Mouse (Mus musculus) WW6 (cell line): ENCODE measurements around the gene Gm37240.
"Not testable (repeated sequence)": the region's sequence is repeated elsewhere in the genome, so short reads cannot be mapped to it uniquely, and the experiment has no call there.

Source experiments
- DNase-seq: peaks from one replicate; pipeline ENCODE4 v3.0.0-alpha.2; 2013; ENCODE audit warnings: low read depth, low spot score

The Gm37240 gene

DNA sequence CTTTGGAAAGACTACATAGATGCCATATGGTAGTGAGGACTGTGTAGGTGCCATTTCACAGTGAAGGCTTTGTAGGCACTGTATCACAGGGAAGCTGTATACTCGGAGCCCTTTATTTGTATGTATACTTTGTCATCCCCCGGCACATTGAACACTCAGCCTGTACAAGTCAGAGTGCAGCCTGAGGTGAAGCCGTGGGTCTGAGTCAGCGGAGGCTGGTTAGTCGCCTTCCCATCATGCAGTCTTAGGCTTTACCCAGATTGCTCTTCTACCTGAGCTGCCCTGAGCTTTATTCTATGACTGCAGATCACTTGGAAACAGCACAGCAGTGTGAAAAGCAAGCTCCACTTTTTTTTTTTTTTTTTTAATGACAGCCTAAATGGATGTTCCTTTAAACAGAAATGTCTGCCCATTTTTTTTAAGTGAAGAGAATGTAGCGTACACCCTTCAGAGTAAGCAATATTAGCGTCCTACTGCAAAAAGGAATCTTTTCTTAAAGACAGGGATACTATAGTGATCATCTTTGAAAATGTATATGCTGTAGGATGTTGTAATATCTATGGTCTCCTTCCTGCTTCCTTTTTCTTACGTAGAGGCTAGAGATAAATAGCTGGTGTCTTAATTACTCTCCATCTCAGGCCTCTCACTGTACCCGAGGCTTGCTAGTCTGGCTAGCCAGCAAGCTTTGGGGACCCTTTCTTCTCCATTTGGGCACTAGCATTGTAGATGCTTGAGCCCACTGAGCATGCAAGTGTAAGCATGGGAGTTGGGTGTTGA is 969.2 kb downstream of the Gm37240 start:
- no peak for DNase-seq

DNA sequence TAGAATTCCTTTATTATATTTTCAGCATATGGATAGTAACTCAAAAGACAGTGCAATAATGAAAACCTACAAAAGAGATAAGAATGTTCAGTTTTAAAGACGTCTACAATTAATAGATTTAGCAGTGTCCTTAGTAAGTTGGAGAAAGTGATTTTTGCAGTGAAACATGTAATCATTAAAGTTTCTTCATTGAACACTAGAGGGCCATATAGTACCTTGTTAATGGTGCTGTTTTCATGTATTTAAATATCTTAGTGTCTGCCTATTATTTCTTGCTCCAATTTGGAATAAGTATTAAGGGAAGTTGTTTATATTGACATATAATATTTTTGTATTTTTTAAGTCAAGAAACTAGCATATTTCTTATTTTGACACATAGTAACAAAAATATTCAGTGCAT is 973.0 kb downstream of the Gm37240 start:
- no peak for DNase-seq

DNA sequence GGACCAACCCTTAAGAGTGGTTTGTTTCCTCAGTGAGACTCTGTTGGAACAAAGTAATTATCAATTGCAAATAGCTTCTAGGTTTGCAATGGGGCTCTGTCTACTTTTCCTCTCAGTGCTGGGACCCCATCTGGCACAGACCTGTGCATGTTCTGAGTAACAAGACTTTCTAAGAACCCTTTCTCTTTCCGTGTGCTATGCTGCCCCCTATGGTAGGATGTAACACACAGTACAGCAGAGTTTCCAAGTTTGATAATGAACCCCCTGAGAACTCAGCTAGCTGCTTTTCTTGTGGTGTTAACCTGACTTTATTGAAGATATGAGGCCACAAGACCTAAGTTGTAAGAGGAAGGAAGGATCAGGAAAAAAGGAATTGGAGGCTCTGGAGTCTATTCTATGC is 980.8 kb downstream of the Gm37240 start:
- DNase-seq, result no peak

DNA sequence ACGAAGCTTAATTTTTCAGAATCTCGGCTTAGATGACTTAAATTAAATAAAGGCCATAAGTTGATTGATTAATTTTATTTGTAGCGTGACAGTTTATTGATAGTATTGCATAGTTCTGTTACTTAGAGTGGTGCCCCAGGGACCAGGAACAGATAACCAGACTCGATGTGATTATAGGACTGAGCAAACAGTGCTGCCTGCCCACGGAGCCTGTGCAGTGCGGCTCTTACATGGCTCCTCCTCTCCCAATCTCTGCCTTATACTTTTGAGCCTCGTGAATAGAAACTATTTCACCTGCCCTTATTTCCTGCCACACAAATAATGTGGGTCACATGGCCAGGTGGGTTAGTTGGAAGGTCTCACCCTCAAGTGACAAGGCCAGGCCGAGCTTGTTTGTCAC is 989.4 kb downstream of the Gm37240 start:
- DNase-seq, result no peak

DNA sequence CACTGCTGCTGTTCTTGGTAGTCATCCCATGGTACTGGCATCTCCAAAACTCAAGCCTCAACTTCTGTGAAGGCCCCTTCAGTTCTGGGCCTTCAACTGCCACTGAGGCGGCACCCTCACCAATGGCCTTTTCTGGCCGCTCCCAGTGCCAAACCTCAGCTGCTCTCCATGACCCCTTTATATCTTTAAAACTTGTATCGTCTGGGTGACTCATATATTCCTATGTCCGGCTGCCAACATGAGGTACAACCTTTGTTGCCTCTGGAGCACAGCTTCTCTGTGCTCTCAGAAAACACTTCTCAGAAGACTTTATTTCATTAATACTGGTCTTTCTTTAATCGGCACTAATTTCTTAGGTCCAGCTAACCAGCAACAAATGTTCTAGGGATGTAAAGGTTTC is 996.3 kb downstream of the Gm37240 start:
- DNase-seq, result no peak

DNA sequence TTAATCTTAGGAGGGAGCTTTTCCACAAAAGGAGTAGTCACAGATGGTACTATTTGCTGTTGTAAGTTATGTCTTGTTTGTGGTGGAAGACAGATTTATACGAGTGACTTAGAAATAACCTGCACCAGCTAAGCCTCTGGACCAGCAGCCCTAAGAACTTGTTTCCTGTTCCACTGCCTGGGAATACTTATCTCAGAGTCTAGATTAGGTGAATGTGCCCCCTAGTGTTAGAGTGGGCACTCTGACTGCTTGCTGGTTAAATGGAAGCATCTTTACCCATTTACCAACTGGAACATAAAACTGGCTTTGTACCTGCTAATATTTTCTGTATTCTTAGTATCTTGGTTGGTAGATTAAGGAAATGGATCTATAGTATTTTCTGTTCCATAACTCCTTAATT is 997.7 kb downstream of the Gm37240 start:
- DNase-seq, result no peak

DNA sequence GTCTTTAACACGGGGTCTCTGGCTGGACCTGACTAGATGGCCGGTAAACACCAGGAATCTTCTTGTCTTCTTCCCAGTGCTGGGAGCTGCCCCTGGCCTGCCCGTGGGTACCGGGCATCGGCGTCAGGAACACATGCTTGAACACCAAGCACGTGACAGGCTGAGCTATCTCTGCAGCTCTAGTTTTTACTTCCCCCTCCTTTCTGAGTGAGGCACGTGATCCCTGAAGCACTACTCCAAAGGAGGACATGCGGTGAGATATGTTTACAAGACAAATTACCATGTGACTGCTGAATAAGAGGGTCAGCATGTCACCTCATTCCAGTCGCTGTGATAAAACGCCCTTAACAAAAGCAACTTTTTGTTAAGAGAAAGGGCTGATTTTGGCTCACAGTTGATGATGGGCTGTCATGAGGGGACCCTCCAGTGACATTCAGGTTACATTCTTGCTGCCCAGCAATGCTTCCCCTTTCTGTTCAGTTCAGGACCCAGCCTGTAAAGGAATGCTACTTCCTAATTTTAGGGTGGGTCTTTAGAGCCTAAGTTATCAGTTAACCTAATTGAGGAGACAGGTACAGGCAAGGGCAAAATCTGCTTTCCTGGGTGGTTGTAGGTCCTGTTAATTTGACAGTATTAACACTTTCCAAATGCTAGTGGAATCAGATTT is 1003.4 kb downstream of the Gm37240 start:
- DNase-seq, result no peak

DNA sequence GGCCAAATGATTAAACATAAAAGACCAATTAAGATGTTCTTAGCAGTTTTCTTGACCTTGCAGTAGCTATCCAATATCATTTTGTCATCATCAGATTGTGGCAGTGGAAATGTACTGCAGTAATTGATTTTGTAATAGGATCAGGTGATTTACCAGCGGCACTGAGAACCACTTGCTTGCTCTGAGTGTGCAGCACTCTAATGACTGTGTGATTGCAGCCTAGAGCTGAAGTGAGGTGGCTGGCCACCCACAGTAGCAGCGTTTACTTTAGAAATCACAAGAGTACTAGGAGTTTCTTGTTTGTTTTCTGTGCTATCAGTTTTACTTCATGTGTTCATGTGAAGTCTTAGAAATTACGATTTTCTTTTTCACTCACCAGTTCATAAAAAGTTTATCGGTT is 1011.1 kb downstream of the Gm37240 start:
- DNase-seq, result no peak

DNA sequence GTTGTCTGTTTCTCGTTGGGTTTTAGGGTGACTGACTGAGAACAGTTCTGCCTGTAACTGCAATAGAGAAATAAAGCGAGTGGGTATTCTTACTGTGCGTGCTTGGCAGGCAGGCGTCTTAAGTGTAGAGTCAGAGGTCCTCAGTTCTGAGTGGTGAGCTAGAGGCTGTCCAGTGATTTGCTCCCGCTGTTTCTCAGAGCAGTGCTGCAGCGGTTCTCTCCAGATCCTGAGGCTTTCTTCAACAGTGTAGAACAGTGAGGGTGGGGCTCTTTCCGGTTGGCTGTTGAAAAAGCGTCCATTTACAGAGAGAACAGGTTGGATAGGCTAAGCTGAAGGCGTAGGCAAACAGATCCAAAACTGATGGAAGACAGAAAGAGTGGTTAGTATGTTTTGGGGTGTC is 1012.0 kb downstream of the Gm37240 start:
- peak; percentile 5 for DNase-seq

DNA sequence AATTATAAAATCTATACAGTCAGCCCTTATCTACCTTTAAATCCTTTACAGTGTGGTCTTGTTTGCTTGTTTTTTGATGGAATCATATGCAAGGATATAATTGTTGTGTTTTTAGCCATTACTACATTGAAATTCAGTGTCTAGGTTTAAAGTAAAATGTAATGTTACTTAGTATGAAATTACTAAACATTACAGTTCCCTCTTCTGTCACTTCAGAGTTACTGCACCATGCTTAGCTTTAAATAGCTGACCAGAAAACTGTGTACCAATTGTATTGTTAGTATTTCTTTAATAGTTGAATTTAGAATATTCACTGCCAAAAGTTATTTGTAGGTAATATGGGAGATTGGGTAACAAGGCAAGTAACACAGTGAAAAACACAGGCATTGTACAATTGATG is 1017.2 kb downstream of the Gm37240 start:
- DNase-seq, result no peak

DNA sequence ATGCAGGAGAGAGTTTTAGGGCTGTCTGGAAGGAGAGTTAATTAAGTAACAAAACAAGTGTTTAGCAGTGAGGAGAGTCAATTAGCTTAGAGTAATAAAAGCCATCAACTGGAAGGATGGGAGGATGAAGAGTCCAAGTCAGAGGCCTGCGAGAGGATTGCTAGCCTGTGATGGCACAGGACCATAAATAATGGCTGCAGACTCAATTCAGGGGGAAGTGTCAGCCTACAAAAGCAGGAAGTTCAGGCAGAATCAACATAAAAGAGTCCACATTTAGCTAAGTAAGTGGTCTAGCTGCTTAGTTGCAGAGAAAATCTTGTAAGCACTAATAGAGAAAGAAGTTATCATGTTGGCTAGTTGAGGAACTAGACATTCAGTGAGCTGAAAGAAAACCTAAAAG is 1019.3 kb downstream of the Gm37240 start:
- no peak for DNase-seq

DNA sequence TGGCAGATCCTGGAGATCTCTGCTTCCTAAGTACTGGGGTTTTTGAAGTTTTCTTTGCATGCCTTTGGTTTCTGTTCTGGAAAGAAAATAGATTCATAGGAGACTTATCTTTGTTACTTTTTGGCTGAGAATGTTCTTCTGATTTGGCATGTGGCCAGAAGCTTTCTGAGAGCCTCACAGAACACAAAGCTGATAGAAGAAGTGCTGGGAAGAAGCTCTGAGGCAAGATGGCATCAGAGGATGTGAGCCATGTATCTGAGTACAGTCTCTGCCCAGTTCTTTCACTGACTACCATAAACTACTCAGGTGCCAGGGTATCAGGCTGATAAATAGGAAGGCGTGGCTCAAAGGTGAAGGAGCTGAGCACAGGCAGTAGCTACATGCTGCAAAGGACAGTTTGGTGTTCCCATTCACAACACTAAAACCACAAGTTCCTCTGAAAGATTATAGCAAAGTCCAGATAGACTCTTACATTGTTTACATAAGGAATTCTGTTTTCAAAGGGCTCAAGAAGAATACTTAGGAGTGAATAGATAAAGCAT is 1019.8 kb downstream of the Gm37240 start:
- DNase-seq, result no peak

DNA sequence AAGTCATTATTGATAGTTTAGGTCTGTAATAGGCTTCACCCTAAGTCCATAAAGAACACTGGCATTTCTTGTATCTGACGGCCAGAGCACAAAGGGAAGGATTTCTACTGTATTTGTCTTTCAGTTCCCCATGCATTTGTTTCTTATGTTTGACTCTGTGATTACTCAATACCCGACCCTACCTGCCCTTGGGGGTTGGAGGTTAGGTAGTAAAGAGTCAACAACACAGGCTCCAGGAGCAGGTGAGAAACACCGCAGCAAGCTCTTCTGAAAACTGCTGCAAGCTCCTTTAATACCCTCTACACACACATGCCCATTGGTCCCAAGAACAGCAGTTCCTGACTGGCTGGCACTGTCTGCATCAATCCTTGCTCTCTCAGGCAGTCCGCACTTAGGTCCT is 1020.5 kb downstream of the Gm37240 start:
- DNase-seq, result no peak

DNA sequence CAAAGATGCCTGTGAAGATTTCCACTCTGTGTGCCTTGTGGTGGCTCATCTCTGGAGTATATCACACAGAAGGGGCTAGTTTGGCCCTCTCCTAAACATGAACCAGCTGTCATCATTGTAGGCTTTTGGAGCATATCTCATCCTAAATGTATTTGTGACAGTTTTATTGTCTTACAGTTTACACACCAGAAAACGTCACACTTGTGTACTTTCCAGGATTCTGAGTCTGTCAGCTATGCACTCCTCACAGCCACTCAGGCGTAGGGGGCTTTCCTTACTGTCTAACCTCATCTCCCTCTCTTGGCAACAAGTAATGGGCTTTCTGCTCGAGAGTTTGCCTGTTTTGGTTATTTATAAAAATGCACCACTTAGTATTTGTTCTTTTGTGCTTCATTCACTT is 1021.6 kb downstream of the Gm37240 start:
- no peak for DNase-seq

DNA sequence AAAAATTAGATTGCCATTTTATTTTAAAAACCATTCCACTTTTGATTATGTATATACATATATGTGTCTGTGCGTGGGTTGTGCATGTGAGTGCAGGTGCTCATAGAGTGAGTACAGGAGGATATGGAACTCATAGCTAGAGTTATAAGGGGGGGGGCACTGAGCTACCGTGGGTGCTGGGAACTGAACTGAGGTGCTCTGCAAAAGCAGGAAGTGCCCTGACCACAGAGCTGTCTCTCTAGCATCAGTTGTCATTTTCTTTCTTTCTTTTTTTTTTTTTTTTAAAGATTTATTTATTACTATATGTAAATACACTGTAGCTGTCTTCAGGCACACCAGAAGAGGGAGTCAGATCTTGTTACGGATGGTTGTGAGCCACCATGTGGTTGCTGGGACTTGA is 1025.5 kb downstream of the Gm37240 start:
- not testable (repeated sequence) for DNase-seq

DNA sequence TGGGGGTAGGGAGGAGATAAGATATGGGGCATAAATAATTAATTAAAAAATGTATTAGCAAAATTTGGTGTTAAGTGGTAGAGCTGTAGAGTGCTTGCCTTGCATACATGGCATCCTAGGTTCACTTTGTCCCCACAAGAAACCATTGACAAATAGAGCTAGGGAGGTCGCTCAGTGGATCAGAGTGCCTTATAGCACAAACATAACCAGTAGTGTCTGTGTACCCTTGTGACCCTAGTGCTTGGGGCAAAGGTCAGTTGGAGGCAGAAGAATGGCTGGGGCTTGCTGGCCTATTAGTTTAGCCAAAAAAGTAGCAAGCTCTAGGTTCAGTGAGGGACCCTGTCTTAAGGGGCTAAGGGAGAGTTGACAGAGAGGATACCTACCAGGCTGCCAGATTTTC is 1026.6 kb downstream of the Gm37240 start:
- no peak for DNase-seq

DNA sequence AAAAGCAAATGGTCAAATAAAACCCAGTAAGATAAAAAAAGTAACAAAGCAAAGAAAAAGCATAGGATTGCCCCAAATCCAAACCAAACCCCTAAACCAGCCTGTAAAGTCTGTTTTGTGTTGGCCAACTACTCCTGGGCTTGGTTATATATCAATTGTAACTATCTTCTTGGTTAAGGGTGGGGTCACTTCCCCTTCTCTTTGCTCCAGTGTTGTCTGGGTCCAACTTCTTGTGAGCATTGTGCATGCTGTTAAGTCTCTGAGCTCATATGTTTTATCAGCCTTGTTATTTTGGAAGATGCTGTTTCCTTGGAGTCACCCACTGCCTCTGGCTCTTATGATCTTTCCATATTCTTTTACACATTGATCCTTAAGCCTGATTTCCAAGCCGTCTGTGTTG is 1032.9 kb downstream of the Gm37240 start:
- DNase-seq, result no peak

DNA sequence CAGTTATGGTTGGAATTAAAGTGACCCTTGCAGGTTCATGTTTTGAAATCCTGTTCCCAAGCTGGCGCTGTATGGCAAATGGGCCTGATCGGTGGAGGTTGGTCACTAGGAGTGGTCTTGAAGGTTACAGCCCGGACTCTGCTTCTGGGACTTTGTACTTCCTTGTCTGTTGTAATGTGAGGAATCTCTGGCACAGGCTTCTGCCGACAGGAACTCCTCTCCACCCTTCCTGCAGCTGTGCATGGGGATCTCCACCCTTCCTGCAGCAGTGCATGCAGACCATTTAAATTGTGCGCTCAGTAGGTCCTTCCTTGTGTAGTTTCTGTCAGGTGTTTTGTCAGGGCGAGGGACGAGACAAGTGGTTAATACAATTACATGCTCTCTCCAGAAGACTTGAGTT is 1034.4 kb downstream of the Gm37240 start:
- DNase-seq, result no peak

DNA sequence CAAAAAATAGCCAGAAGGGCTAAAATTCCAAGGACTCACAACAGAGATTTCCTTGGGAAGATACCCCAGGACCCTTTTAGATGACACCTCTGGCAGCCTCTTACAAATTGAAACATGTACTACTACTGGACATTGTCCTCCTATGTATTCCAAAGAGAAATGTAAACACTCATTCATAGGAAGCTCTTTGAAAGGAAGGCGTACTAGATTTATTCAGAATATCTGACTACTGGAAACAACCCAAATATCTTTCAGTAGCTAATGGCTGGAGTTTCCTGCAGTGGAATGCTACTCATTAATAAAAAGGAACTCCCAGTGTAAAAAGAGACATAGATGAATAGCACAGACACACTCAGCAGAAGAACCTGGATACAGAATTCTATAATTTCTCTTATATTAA is 1035.5 kb downstream of the Gm37240 start:
- no peak for DNase-seq

DNA sequence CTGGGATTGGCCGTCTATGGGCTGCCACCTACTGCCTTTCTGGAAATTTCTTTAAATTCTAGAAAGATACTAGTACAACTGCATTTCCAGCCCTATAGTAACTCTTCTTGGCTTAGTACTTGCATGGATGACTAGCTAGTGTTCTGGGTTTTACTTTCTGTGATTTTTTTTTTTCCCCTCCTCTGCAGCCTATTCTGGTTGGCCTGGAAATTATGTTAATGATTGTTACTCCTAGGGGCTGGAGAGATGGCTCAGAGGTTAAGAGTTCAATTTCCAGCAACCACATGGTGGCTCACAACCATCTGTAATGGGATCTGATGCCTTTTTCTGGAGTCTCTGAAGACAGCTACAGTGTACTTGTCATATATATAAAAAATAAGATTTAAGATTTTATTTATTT is 1036.9 kb downstream of the Gm37240 start:
- no peak for DNase-seq

DNA sequence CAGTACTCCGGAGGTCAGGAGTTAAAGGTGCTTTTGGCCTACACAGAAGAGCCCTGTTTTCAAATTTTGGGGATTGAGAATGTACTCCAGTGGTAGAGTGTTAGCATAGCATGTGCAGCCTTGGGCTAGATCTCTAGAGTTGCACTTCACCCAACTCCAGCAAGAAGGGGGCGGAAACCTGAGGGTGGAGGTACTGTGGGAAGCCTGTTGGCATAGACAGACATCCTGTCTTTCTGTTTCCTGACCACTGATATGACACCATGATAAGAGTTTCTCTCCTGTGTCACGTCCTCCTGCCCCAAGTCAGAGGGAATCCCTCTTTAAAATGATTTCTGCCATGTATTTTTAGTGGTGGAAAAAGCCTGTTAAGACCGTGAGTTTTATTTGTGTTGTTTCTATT is 1038.5 kb downstream of the Gm37240 start:
- DNase-seq, result no peak

DNA sequence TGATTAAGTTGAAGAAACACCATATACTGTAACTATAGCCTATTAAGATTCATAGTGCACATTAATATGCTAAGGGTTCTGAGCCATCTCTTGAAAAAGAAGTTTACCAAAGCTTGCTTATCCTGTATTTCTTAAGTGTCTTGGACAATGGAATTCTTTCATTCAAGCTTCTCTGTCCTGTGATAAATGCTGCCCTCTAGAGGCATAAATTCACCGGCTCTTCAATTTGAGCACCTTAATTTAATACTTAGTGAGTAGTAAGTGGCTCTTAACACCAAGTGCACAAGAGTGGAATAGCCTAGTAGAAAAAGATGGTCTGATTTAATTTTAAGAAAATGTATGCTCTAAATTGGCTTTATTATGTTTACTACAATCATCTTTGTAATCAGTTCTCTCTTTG is 1043.7 kb downstream of the Gm37240 start:
- DNase-seq, result no peak

DNA sequence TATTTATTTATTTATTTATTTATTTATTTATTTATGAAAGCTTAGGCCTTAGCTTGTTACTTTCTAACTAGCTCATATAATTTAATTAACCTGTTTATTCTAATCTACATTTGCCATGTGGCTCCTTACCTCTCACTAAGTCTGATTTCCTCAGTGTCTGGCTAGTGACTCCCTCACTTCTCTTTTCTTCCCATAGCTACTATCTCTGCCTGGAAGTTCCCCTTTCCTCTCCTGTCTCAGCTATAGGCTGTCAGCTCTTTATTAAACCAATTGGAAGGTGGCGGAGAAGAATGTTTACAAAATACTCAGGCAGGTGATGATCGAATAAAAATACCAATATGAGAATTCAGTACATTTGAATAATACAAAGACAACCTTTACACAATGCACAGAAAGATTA is 1044.5 kb downstream of the Gm37240 start:
- DNase-seq, result no peak
